Mouse (Mus musculus): Measurements from ENCODE around the gene Olfr1208. TPM values are rescaled to one million over a fixed set of nuclear protein-coding genes. Genes with fewer than 3 reads are reported as not detected.

Olfr1208 gene
- not detected for total RNA-seq (2023)

DNA sequence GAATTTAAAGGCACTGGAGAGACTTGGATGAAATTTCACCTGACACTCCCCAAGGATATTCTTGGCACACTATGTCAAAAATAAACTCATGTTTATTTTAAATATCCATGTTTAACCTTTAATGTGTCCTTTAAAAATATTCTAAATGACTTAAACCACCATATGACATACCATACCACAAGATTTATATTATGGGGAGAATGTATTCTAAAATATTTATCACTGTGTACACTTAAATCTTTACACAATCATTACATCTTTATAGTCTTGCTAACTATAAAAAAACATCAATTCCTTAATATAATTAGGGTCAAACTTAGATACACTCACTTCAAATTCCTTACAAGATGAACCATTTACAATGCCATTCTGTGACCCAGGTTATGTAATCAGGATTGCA lies at the start of gene Olfr1208:
Olfr1208 (minus strand) TSS at position 101 of the 400 bp plus-strand sequence.

GRCm38 (mm10) chr2:88938011-88938410 lies 35.9 kb upstream of the Olfr1208 start, which contains the start of gene Olfr1211:
Olfr1211 (minus strand) TSS chr2:88938111.

DNA sequence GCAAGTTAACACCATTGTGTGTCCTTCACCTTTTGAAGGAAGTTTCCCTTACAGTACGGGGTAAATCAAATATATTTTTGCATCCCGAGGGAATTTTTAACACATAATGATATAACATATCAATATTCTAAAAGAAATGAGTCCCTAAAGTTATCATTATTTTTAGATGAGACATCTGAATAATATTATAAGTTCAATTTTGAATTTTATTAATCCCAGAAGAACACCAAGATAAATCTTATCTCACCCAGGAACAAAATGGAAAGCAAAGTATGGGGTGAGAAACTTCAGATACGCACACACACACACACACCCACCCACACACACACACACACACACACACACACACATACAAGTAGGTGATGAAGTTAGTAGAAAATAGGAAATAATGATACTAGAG lies 12.9 kb upstream of the Olfr1208 start, which contains the start of gene Olfr1209:
Olfr1209 (minus strand) TSS at position 101 of the 400 bp plus-strand sequence.

DNA sequence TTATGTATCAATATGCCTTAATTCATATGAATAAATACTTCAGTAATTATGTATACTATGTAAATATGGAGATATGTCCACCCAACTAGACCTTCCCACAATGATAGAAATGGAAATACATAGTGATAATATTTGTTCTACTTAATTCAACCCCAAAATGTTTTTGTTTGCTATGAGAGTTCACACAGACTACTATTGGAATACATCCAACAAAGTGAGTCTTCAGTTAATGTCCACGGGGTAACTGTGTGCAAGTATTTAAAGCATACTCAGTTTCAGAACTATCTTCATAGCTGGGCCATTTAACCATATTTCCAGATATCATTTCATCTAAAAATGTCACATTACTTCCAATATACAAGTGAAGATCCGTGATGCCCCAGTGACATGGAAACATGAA lies 39.2 kb downstream of the Olfr1208 start, which contains the start of gene Olfr1206:
Olfr1206 (plus strand) TSS at position 301 of the 400 bp plus-strand sequence.

GRCm38 (mm10) chr2:88848992-88849391 lies 53.1 kb downstream of the Olfr1208 start, which contains the start of gene Olfr1204:
Olfr1204 (plus strand) TSS chr2:88849292.

Other genes with a start within 250 kb of the Olfr1208 start
- gene Olfr1193, start 226.7 kb downstream of the Olfr1208 start, total RNA-seq (2023) = not detected
- gene Olfr1195, start 213.1 kb downstream of the Olfr1208 start, total RNA-seq (2023) = not detected
- not detected for gene Olfr1196, start 197.7 kb downstream of the Olfr1208 start, total RNA-seq (2023)
- gene Olfr1197, start 169.9 kb downstream of the Olfr1208 start, total RNA-seq (2023) = not detected
- gene Olfr1198, start 150.9 kb downstream of the Olfr1208 start, total RNA-seq (2023) = not detected
- not detected for gene Olfr1199, start 141.8 kb downstream of the Olfr1208 start, total RNA-seq (2023)
- not detected for gene Olfr1200, start 131.8 kb downstream of the Olfr1208 start, total RNA-seq (2023)
- gene Olfr1201, start 109.3 kb downstream of the Olfr1208 start, total RNA-seq (2023) = not detected
- gene Olfr1202, start 87.8 kb downstream of the Olfr1208 start, total RNA-seq (2023) = not detected
- gene Olfr1205, start 72.6 kb downstream of the Olfr1208 start, total RNA-seq (2023) = not detected
- gene Olfr1204, start 53.0 kb downstream of the Olfr1208 start, total RNA-seq (2023) = not detected
- not detected for gene Olfr1206, start 39.1 kb downstream of the Olfr1208 start, total RNA-seq (2023)
- gene Olfr1209, start 12.8 kb upstream of the Olfr1208 start, total RNA-seq (2023) = not detected
- not detected for gene Olfr1211, start 35.8 kb upstream of the Olfr1208 start, total RNA-seq (2023)
- gene Olfr1212, start 51.7 kb upstream of the Olfr1208 start, total RNA-seq (2023) = not detected
- not detected for gene Gm13762, start 78.0 kb upstream of the Olfr1208 start, total RNA-seq (2023)
- gene Olfr1214, start 90.3 kb upstream of the Olfr1208 start, total RNA-seq (2023) = not detected
- gene Olfr1215, start 104.7 kb upstream of the Olfr1208 start, total RNA-seq (2023) = not detected
- not detected for gene Olfr1216, start 116.0 kb upstream of the Olfr1208 start, total RNA-seq (2023)
- gene Olfr1217, start 129.8 kb upstream of the Olfr1208 start, total RNA-seq (2023) = not detected
- not detected for gene Olfr1218, start 158.9 kb upstream of the Olfr1208 start, total RNA-seq (2023)
- not detected for gene Olfr1219, start 181.2 kb upstream of the Olfr1208 start, total RNA-seq (2023)
- not detected for gene Olfr1220, start 204.5 kb upstream of the Olfr1208 start, total RNA-seq (2023)
- not detected for gene Olfr1221, start 215.0 kb upstream of the Olfr1208 start, total RNA-seq (2023)
- not detected for gene Olfr1222, start 230.7 kb upstream of the Olfr1208 start, total RNA-seq (2023)
- not detected for gene Olfr1223, start 249.2 kb upstream of the Olfr1208 start, total RNA-seq (2023)